Mouse (Mus musculus) hematopoietic stem cell, adult 5-6 weeks (primary cell): ENCODE measurements around the gene Sik2. TPM values are rescaled to one million over a fixed set of nuclear protein-coding genes. Genes with fewer than 3 reads are reported as not detected.

Experiments
- ATAC-seq, 2 experiments: fragments of 125-278 bp in 1 of 2; replicated peaks in 1 of 2; 2 replicates each; pipeline ENCODE4 v1.8.0; 2016 to 2017; ENCODE audit warnings: inconsistent platforms in 2 of 2, mild to moderate bottlenecking in 2 of 2, moderate number of reproducible peaks in 2 of 2, low read depth in 1 of 2, moderate TSS enrichment in 1 of 2; ENCODE audit not compliant: low FRiP score in 2 of 2, poor library complexity in 2 of 2, severe bottlenecking in 2 of 2, insufficient read depth in 1 of 2, low TSS enrichment in 1 of 2
- total RNA-seq: library from RNA; stranded (forward); fragments of 172-1452, 232-1000 nt; gene quantifications from 2 replicates; pipeline ENCODE4 v1.2.3, GENCODE M21; 2017

Gene Sik2
- total RNA-seq, 1 experiment from 2014 or later: 20.9 TPM

DNA sequence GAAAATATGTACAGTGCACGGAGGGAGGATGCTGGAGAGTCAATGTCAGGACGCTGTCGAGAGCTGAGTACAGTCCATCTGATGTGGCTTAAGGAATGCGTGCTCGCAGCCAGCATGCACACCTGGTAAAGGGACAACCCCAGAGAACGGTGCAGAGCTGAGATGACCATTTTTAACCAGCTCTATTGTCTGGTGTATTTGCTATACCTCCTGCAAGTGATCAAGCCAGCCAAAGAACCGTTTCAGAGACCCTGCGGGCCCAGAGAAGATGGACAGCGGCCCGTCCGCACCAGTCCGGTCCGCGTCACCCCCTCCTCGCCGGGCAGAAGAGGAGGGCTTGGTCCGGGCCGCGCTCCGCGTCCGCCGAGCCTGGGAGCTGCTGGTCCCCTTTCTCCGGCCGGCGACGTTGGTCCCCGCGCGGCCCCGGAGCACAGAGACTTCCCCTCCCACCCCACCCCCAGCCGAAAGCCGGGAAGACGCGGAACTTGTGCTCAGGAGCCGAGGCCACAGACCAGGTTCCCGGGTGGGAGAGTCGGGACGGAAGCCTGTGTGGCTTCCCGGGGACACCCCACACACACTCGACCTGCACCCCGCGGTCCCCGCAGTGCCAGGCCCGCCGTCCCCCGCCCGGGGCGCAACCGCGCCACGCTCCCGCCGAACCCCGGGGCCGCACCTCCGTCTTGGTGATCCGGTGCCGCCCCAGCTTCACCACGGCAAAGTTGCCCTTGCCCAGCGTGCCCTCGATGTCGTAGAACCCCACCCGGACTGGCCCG, 619 bp downstream of the Sik2 start:
- ATAC-seq: peak; percentile 8 to 16; a peak in 2 of 4 replicates

DNA sequence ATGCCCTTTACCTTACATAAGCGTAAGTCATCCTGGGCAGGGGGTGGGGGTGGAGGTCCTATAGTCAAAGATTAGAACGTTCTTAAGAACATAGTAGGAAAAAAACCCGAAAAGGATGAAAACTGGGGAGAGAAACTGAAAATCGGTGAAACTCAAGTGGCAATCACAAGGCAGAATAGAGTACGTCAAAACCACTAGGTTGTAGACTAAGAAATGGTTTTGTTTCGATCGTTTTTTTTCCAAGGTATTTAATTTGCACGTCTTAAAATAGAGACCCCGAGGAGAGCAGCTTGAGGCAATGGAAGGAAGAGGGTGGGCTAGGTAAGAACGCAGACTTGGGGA, 1.2 kb downstream of the Sik2 start:
- ATAC-seq: no peak

DNA sequence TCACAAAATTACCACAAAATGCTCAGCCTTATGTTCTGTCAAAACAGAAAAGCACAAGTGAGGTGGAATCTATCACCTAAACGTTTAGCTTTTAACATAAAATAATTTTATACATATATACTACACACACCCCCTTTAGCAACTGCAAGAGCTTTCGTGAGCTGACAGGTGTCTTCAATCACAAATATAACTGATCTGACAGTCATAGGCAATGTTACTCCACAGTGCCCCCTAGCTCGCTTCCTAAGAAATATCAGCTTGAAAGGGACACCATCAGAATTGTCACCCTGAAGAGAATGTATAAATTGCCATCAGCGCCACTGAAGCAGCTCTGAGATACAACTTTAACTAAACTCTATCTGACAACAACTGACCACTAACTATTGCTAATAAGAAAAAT, 2.0 kb downstream of the Sik2 start:
- peak; percentile 37 to 43; a peak in 1 of 4 replicates for ATAC-seq

DNA sequence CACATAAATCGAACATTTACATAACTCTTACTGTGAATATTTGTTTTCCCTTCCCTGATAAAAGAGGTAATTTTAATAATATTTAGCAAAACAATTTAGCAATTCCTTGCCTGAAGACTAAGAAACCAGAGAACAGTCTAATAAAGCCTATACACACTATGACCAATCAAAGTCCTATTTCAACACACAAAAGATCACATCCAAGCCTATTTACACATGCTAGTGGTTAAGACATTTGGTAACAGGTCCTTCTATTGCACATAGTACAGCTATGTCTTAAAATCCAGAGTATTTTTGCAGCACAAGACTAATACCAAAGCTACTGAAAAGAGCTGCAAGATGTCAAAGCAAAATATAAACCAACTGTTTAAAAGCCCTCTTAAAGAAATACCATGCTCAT, 4.8 kb downstream of the Sik2 start:
- no peak; a peak in 1 of 4 replicates for ATAC-seq

DNA sequence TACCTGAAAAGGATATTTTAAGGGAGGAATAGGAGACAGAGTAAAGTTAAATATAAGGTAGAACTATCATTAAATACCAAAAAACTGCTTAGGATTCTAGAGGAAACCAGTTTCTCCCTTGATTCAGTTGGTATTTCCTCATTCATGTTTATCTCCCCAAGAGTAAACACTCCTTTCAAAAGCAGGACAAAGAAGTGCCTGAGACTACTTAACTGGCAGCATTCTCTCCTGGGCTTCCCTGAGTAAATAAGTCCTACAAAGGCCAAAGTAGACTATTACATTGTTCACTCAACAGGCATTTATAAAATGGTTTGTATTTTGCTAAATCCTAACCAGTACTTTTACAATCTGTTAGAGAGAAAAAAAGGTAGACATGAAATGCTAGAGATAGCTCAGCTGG, 22.2 kb downstream of the Sik2 start:
- no peak for ATAC-seq

DNA sequence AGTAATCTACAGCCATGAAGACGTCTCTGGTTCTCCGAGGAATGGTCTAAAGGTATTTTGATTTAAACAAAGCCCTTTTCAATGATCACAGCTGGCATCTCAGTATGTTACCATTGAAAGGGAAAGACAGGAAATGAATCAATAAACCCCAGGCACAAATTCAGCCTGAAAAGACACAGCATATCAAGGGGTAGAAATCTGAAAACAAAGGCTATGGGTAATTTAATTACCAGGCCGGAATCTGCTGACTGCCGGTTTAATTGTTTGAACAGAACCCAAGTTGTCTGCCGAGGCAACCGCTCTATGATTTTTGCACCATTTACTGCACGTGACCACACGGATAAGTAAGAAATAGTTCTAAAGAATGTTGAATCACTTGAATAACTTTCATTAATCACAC, 22.8 kb downstream of the Sik2 start:
- ATAC-seq: no peak

DNA sequence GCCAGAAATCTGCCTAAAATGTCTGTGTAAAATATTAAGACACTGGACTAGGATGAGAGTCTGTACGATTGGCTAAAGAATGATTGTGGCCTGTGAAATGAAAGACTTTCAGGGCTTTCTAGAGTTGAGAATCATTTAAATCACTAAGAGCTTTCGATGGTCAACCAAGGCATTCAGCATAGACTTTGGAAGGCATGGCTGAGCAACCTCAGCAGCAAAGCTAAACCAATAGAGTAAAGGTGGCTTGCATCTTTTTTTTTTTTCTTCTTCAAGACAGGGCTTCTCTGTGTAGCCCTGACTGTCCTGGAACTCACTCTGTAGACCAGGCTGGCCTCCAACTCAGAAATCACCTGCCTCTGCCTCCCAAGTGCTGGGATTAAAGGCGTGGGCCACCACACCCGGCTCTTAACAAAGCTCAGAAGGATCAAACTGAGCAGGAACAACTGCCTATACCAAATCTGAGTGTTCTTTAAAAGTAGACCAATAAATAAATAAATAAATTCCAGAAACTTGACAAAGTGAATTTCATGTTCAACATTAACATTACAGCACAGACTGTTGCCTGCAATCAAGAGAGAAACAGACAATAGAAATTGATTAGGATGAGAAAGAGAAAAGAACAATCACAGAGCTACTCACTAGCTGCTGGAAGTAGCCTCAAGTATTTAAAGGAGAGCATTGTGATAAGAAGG, 27.2 kb downstream of the Sik2 start:
- no peak for ATAC-seq

DNA sequence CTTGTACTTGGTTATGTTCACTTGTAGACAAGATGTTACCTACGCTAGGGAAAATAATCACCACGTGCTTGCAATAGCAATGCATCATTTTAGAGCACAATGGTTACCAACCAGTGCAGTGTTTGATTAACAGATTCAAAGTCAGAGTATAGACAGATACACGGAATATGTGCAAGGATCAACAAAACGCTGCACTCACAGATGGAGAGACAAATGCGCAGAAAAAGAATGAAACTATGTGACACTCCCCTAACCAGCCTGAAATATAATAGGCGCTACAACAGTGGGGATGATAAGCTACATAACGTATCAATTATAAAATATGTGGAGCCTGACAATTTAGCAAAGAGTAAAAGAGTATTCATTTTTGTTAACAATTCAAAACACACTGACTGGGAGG, 34.2 kb downstream of the Sik2 start:
- ATAC-seq: no peak

DNA sequence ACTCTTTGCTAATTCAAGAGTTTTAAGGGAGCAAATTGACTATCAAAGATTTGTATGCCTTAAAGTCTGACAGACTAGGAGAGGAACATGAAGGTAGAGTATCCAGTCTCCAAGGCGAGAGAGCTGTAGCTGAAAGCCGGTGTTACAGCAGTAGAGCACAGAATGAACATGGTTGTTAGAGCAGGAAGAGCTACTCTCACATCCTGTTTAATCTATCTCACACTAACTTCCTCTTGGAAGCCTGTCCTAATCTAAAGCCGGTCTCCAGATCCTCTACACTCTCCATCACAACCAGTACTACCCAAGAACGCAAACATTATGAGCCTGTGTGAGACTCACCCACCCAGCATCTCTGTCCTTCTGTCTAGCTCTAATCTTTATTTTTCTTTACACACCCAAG, 38.5 kb downstream of the Sik2 start:
- no peak for ATAC-seq

DNA sequence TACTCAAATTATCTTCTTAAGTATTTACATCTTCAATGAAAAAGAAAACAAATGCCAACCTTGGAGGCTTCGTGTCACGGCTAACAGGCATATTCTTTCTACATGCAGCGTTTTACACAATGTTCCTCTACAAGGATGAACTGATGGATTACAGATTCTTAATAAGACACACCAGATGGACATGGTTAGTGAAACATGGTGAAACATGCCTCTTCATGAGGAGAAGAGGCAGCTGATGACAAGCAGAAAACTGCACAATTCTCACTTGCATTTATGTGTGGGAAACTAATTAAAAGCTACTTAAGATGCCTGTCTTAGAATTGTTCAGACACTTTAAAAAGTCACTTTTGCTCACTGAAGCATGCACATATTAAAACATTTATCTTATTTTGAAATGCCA, 39.6 kb downstream of the Sik2 start:
- no peak for ATAC-seq

DNA sequence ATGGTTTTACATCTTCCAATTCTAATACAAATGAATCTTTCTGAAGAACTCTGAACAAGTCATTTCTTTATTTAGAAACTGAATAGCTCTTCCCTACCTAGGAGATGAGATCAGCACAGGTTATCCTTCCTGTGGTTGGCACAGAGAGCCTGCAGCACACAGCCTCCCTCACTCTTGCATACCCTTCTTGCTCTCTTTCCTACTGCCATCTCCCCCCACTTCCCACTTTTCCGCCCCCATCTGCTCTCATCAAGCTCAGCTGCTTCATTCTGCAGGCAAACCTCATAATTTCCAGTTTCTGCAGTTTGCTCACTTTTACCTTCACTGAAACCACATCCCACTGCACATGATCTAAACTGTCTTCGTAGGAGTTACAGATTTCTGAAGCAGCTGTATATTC, 42.6 kb downstream of the Sik2 start:
- ATAC-seq: no peak

DNA sequence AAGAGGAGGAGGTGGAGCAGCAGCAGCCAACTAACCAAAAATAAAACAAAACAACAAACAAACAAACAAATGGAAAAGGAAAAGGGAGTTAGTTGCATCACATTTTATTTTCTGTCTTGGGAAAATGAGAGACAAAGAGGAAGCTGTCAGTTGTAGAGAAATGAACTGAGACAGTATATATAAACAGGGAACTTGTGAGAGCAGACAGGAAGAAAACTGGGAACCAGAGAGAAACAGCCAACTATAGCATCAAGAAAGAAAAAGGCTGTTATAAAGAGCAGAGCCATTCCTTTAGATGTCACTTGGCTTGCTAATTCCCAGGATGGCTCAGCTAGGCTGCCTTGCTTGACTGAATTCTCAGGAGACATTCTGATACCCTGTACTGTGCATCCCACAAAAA, 43.5 kb downstream of the Sik2 start:
- 0 out of 4 replicates have a peak, but pooled peaks of 1 of the 2 experiments have one; percentile 17 for ATAC-seq

DNA sequence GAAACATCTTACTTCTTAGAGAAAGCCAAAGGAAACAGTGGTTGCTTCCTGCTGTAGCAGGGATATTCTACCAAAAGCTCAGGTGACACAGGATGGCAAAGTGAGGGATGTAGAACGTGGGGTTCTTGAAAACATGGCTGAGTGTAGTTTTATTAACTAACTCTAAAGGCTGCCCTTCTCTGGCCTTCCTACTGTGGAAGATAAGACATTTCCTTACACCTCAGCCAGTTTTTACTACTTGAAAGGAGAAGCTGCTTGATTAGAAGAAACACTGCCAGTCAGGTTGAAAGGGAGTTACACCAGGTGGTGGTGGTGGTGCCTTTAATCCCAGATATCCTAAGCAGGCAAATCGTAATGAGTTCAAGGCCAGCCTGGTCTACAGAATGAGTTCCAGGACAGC, 44.0 kb downstream of the Sik2 start:
- no peak for ATAC-seq

DNA sequence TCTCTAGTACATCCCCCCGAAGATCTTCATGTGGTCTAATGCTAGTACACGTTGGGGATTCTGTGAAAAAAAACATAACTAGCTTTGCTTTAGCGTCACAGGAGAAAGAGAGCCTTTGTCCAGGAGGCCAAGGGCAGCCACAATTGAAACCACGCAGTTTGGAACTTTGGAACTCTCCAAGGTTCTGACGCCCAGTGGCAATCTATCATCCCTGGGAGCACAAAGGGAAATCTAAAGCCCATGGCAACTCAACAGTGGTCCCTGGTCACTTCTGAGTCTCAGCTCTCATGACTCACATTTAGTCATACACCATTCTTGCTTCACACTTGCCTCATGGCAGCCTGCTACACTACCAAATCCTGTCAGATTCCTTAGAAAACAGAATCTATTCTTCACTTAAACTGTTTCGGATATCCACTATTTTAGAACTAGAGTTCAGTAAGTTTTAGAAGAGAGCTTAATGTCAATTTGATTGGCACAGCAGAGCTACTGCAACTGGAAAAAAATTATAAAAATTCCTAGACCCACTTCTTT, 50.9 kb downstream of the Sik2 start:
- ATAC-seq: no peak

DNA sequence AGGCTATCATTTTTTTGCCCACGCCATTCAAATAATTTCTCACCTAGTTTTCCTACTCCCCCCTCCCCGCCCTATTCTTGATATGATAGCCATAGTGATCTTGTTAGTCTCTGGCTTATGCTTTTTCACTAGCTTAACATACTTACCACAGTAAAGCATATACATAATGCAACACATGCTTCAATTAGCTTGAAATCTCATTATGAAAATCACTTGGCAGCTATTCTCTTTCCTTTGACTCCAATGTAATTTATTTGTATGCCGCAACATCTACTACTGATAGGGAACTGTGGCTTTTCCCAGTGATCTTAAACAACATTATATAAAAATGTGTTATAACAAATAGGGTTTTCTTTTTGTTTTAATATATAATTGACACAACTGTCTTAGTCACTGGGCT, 53.7 kb downstream of the Sik2 start:
- no peak for ATAC-seq

DNA sequence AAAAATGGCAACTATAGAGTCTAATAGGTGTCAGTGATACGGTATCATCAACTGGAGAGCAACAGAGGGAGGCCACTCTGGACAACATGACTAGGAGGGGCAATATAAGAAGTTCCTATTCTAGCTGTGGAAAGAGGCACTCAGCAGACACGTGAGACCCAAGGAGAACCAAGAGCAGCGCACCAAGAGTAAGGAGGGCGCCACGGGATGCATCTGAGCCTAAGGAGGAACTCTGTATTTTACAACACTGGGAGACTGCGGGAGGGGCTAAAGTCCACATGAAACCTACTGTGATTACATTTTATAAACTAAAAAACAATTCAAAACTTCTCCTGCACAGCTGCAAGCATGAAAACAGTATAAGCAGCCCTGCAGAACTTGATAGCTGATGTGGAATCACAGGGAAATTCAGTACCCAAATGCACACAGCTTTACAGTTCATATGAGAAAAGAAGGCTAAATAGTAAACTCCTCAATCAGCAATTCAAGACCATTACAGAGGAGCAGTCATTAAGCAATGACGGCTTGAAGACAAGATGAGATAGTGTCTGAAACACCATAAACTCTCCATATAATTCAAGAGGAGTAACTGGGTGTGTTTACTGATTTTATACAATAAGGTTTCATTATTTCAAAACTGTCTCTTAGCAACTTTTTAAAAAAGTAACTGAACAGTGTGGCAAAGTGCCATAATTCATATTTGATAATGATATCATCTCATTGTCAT, 60.6 kb downstream of the Sik2 start:
- no peak for ATAC-seq

DNA sequence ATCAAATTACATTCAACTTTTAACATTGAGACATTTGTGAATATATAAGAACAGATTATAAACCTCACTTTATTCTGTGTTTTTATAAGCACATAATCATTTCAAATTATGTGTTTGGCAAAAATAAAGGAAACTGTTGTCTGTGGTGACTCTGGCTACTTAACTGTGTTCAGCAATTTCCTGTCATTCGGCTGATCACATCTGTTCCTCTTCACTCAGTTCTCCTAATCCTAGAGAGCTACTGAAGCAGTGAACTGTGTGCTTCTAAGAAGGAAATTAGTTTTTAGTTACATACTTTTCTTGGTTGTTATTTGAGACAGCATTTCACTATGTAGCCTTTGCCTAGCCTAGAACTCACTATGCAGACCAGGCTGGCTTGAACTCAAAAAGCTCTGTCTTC, 62.5 kb downstream of the Sik2 start:
- ATAC-seq: peak; percentile 61 to 62; a peak in 1 of 4 replicates

DNA sequence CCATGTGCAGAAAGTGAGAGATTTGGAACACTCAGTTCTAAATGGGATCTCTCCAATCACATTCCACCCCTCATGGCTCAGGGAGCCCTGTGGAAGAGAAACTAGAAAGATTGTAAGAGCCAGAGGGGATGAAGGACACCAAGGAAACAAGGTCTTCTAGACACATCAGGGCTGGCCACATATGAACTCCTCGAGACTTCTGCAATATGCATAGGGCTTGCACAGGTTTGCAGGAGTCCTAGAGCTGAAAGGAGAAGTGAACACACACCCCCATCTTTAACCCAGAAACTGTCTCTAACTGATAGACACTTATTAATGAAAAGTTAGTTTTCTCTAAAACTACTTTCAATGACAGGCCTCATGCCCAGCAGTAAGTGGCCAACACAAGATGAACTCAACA, 64.0 kb downstream of the Sik2 start:
- ATAC-seq: peak; percentile 59 to 70; a peak in 3 of 4 replicates
